Mouse (Mus musculus): ENCODE results near the gene Aldh3b2.

- TF ChIP-seq POLR2A (IDR thresholded peaks at IDR 0.05; ENCODE audit: insufficient read length, low read depth) (no peak), USF1 (IDR thresholded peaks at IDR 0.05; ENCODE audit: low read depth) (no peak), MYOG (IDR thresholded peaks at IDR 0.05; ENCODE audit: control insufficient read depth in 1 of 3, insufficient read depth in 1 of 3, insufficient read length in 2 of 3, low read depth in 2 of 3) (no peak), E2F4 (IDR thresholded peaks at IDR 0.05; ENCODE audit: insufficient read depth) (no peak), POLR2AphosphoS2 (IDR thresholded peaks at IDR 0.05; ENCODE audit: insufficient read length, low read depth) (no peak), CEBPB (IDR thresholded peaks at IDR 0.05; ENCODE audit: insufficient read depth, poor library complexity, severe bottlenecking) (no peak)
Observed at GRCm38 (mm10) chr19:3962469-3962868, 9.7 kb upstream of the Aldh3b2 start.

All from myocyte (in vitro differentiated cells).